Mouse (Mus musculus) frontal cortex, postnatal 10 days (tissue): Measurements from ENCODE around the gene Spn.
"Not testable (repeated sequence)": the region's sequence is repeated elsewhere in the genome, so short reads cannot be mapped to it uniquely, and the experiment has no call there.

ENCODE experiments used
- DNase-seq, 2 experiments: peaks; one replicate each; pipeline ENCODE4 v3.0.0; 2022; ENCODE audit warnings: low spot score in 2 of 2, mixed read lengths in 1 of 2

Spn gene

GRCm38 (mm10) chr7:127105551-127105950, 32.1 kb downstream of the Spn start:
- no peak for DNase-seq

GRCm38 (mm10) chr7:127104560-127105332, 32.9 kb downstream of the Spn start:
- DNase-seq = peak; percentile 47 to 68

- DNase-seq = no peak
Observed at GRCm38 (mm10) chr7:127103960-127104359, 33.7 kb downstream of the Spn start.

- no peak for DNase-seq
Observed at GRCm38 (mm10) chr7:127102148-127102547, 35.5 kb downstream of the Spn start.

- DNase-seq = no peak
Observed at GRCm38 (mm10) chr7:127101451-127102016, 36.1 kb downstream of the Spn start.

GRCm38 (mm10) chr7:127099528-127099927, 38.1 kb downstream of the Spn start:
- no peak for DNase-seq

GRCm38 (mm10) chr7:127098950-127099349, 38.7 kb downstream of the Spn start:
- no peak for DNase-seq

- DNase-seq = no peak
Observed at GRCm38 (mm10) chr7:127098521-127098920, 39.1 kb downstream of the Spn start.

GRCm38 (mm10) chr7:127096456-127096855, 41.2 kb downstream of the Spn start:
- DNase-seq = no peak

- DNase-seq = no peak
Observed at GRCm38 (mm10) chr7:127093914-127094313, 43.7 kb downstream of the Spn start.

GRCm38 (mm10) chr7:127091114-127091896, 46.3 kb downstream of the Spn start, which contains the start of gene AI467606:
AI467606 (plus strand) TSS chr7:127091359.
- DNase-seq = peak in 1 of 2 experiments; percentile 44

GRCm38 (mm10) chr7:127090154-127091113, 47.2 kb downstream of the Spn start:
- no peak for DNase-seq

- DNase-seq = no peak
Observed at GRCm38 (mm10) chr7:127088901-127089845, 48.5 kb downstream of the Spn start.

GRCm38 (mm10) chr7:127088083-127088482, 49.5 kb downstream of the Spn start:
- DNase-seq = no peak

GRCm38 (mm10) chr7:127087278-127088010, 50.2 kb downstream of the Spn start, which contains the start of gene Zg16:
Zg16 (minus strand) TSS chr7:127087328.
- not testable (repeated sequence) for DNase-seq

- not testable (repeated sequence) for DNase-seq
Observed at GRCm38 (mm10) chr7:127085751-127086150, 51.9 kb downstream of the Spn start.

GRCm38 (mm10) chr7:127084794-127085193, 52.8 kb downstream of the Spn start:
- DNase-seq = no peak

GRCm38 (mm10) chr7:127083689-127084088, 53.9 kb downstream of the Spn start:
- no peak for DNase-seq

GRCm38 (mm10) chr7:127082995-127083394, 54.6 kb downstream of the Spn start:
- DNase-seq = no peak
